Mouse (Mus musculus) lung, adult 10 weeks (tissue): ENCODE data around the gene Wrb. TPM values are rescaled to one million over a fixed set of nuclear protein-coding genes. Genes with fewer than 3 reads are reported as not detected.

ENCODE experiments used
- polyA plus RNA-seq: library from polyadenylated mRNA; stranded (reverse); fragments of 350-450 nt; fragmentation: Illumina TruSeq; extraction: RNeasy Lipid Tissue Mini Kit (QIAGEN cat#74804); gene quantifications from one replicate; pipeline ENCODE4 v1.2.3, GENCODE M21; 2014; ENCODE audit warnings: low read depth, low replicate concordance; ENCODE audit not compliant: insufficient read depth

Gene Wrb
- polyA plus RNA-seq = 12.5 TPM

GRCm38 (mm10) chr16:96145110-96145800 lies at the start of gene Wrb:
Gene Wrb, plus strand, starts transcription at chr16:96145407.

GRCm38 (mm10) chr16:96127657-96128344 lies 17.4 kb upstream of the Wrb start, which contains the start of gene Hmgn1:
Gene Hmgn1, minus strand, starts transcription at chr16:96127729.

GRCm38 (mm10) chr16:96191531-96192506 lies 46.6 kb downstream of the Wrb start, which contains the start of gene Lca5l:
Gene Lca5l, minus strand, starts transcription at chr16:96192271.

GRCm38 (mm10) chr16:96199913-96200701 lies 54.9 kb downstream of the Wrb start, which contains the start of gene Sh3bgr:
Gene Sh3bgr, plus strand, starts transcription at chr16:96200450.

Other genes starting within 250 kb of the Wrb start
- 19.2 TPM for gene Psmg1, start 154.4 kb upstream of the Wrb start, polyA plus RNA-seq
- 14.2 TPM for gene Brwd1, start 62.9 kb upstream of the Wrb start, polyA plus RNA-seq
- 111 TPM for gene Hmgn1, start 17.7 kb upstream of the Wrb start, polyA plus RNA-seq
- 0.92 TPM for gene Lca5l, start 46.9 kb downstream of the Wrb start, polyA plus RNA-seq
- 10.7 TPM for gene Sh3bgr, start 55.0 kb downstream of the Wrb start, polyA plus RNA-seq
- not detected for gene B3galt5, start 90.4 kb downstream of the Wrb start, polyA plus RNA-seq